Mouse (Mus musculus): ENCODE results near the gene Hecw2. TPM values are rescaled to one million over a fixed set of nuclear protein-coding genes. Genes with fewer than 3 reads are reported as not detected.

Hecw2 gene
- polyA plus RNA-seq, 1 experiment from 2014 or later = 4.8 TPM

- Histone ChIP-seq H3K9ac (replicated peaks; ENCODE audit: low read depth) (no peak overlapping the region), H3K4me1 (ENCODE audit: insufficient read depth, low read depth, low read length) (no peaks in the 10 kb centered on the region), H3K36me3 (ENCODE audit: insufficient read depth, low read length) (no peaks in the 10 kb centered on the region), H3K4me2 (replicated peaks; ENCODE audit: low read depth, low read length) (no peak overlapping the region), H3K4me3 (ENCODE audit: low read depth, low read length) (no peak overlapping the region), H3K27ac (ENCODE audit: low read length) (no peak overlapping the region), H3K27me3 (replicated peaks; ENCODE audit: insufficient read depth, low read length) (no peaks in the 10 kb centered on the region), H3K9me3 (ENCODE audit: low read length) (no peaks in the 10 kb centered on the region)
- TF ChIP-seq EP300 (IDR thresholded peaks at IDR 0.05) (no peak), CTCF (IDR thresholded peaks at IDR 0.05) (no peak)
- DNase-seq (ENCODE audit: low spot score) = no peak
- ATAC-seq = no peak
- 42% methylated on average over 3 of the region's 3 CpGs for WGBS
These were observed 8.6 kb downstream of the Hecw2 start for GRCm38 (mm10) chr1:54186347-54186746.

DNA sequence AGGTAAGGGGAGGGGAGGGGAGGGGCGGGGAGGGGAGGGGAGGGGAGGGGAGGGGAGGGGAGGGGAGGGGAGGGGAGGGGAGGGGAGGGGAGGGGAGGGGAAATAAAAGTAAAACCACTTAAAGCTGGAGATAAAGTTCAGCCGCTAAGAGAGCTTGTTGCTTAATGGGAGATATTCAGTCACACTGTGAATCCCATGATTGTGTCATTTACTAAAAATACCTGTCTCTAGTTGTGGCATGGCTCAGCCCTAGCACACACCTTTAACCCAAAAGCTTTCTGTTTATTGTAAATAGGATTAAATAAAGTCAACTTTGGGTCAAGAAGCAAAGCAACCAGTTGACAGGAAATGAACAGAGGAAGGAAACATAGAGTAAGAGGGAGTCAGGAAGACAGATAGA is 14.3 kb downstream of the Hecw2 start:
- Histone ChIP-seq H3K9me3 (ENCODE audit: low read length) (no peaks in the 10 kb centered on the region), H3K4me2 (replicated peaks; ENCODE audit: low read depth, low read length) (no peak overlapping the region), H3K4me1 (ENCODE audit: insufficient read depth, low read depth, low read length) (no peaks in the 10 kb centered on the region), H3K27ac (ENCODE audit: low read length) (no peak overlapping the region), H3K27me3 (replicated peaks; ENCODE audit: insufficient read depth, low read length) (no peaks in the 10 kb centered on the region), H3K9ac (replicated peaks; ENCODE audit: low read depth) (no peak overlapping the region), H3K36me3 (ENCODE audit: insufficient read depth, low read length) (no peaks in the 10 kb centered on the region), H3K4me3 (ENCODE audit: low read depth, low read length) (no peak overlapping the region)
- WGBS = 16% methylated on average over 1 of the region's 2 CpGs
- ATAC-seq (no peak), DNase-seq (ENCODE audit: low spot score) (no peak)
- no peak for TF ChIP-seq CTCF (IDR thresholded peaks at IDR 0.05)
- TF ChIP-seq EP300 (IDR thresholded peaks at IDR 0.05) = no peak

GRCm38 (mm10) chr1:54179179-54179578 is 15.8 kb downstream of the Hecw2 start:
- WGBS = 86% methylated on average over 7 of the region's 7 CpGs
- no peaks in the 10 kb centered on the region for H3K9me3 ChIP-seq (ENCODE audit: low read length)
- DNase-seq (ENCODE audit: low spot score) (no peak), ATAC-seq (no peak)
- no peaks in the 10 kb centered on the region for H3K4me1 ChIP-seq (ENCODE audit: insufficient read depth, low read depth, low read length)
- TF ChIP-seq CTCF (IDR thresholded peaks at IDR 0.05) = no peak
- no peak for TF ChIP-seq EP300 (IDR thresholded peaks at IDR 0.05)
- no peak overlapping the region for H3K27ac ChIP-seq (ENCODE audit: low read length)
- no peak overlapping the region for H3K4me2 ChIP-seq (replicated peaks; ENCODE audit: low read depth, low read length)
- H3K9ac ChIP-seq (replicated peaks; ENCODE audit: low read depth) = no peak overlapping the region
- no peak overlapping the region for H3K4me3 ChIP-seq (ENCODE audit: low read depth, low read length)
- H3K27me3 ChIP-seq (replicated peaks; ENCODE audit: insufficient read depth, low read length) = no peaks in the 10 kb centered on the region
- no peaks in the 10 kb centered on the region for H3K36me3 ChIP-seq (ENCODE audit: insufficient read depth, low read length)

- no peaks in the 10 kb centered on the region for H3K9me3 ChIP-seq (ENCODE audit: low read length)
- no peak overlapping the region for H3K4me3 ChIP-seq (ENCODE audit: low read depth, low read length)
- H3K27ac ChIP-seq (ENCODE audit: low read length) = no peak overlapping the region
- no peak for TF ChIP-seq CTCF (IDR thresholded peaks at IDR 0.05)
- no peak for TF ChIP-seq EP300 (IDR thresholded peaks at IDR 0.05)
- no peak overlapping the region for H3K4me2 ChIP-seq (replicated peaks; ENCODE audit: low read depth, low read length)
- DNase-seq (ENCODE audit: low spot score) (no peak), ATAC-seq (no peak)
- H3K4me1 ChIP-seq (ENCODE audit: insufficient read depth, low read depth, low read length) = no peaks in the 10 kb centered on the region
- 88% methylated on average over 2 of the region's 2 CpGs for WGBS
- no peaks in the 10 kb centered on the region for H3K27me3 ChIP-seq (replicated peaks; ENCODE audit: insufficient read depth, low read length)
- no peaks in the 10 kb centered on the region for H3K36me3 ChIP-seq (ENCODE audit: insufficient read depth, low read length)
- H3K9ac ChIP-seq (replicated peaks; ENCODE audit: low read depth) = no peak overlapping the region
These were observed 18.4 kb downstream of the Hecw2 start for GRCm38 (mm10) chr1:54176592-54176991.

DNA sequence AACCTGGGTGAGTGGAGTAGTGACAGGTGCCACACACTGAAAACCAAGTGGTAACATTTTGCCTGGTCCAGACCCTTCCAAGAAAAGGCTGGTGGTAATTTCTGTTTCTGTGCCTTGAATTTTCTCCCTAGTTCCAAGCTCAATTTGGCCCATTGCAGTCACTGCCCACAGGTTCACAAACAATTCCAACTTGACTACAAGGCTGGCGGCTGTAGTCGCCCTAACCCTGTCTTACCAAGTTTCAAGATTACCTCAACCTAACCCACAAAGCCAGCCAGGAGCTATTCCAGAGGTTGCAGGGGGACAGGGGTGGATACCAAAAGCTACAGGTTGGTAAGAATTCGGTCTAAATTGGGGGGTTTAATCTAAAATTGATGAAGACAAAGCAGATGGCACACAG is 27.0 kb downstream of the Hecw2 start:
- DNase-seq (ENCODE audit: low spot score) (no peak), ATAC-seq (no peak)
- WGBS = 89% methylated on average over 3 of the region's 3 CpGs

DNA sequence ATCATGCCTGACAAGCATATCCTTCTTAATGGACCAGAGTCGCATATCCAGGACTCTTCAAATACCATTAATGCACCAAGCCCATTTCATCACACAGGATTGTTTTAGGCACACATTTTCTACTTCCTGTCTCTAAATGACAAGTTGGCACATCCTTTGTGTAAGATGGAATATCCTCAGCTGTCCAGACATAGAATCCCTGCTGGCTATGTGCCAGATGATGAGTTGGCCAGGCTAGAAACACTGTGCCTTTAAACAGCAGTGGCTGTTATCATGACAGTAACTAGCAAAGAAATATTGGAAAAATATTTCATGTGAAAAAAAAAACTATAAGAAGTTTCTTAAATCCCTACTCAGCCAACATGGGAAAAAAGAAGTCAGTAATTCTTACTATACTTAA is 35.4 kb downstream of the Hecw2 start:
- Histone ChIP-seq H3K9me3 (ENCODE audit: low read length) (no peaks in the 10 kb centered on the region), H3K36me3 (ENCODE audit: insufficient read depth, low read length) (no peaks in the 10 kb centered on the region), H3K9ac (replicated peaks; ENCODE audit: low read depth) (no peak overlapping the region), H3K4me2 (replicated peaks; ENCODE audit: low read depth, low read length) (no peak overlapping the region), H3K27ac (ENCODE audit: low read length) (no peak overlapping the region), H3K4me1 (ENCODE audit: insufficient read depth, low read depth, low read length) (no peaks in the 10 kb centered on the region), H3K4me3 (ENCODE audit: low read depth, low read length) (no peak overlapping the region), H3K27me3 (replicated peaks; ENCODE audit: insufficient read depth, low read length) (no peaks in the 10 kb centered on the region)
- 30% methylated on average over 1 of the region's 1 CpGs for WGBS
- TF ChIP-seq CTCF (IDR thresholded peaks at IDR 0.05) = no peak
- no peak for TF ChIP-seq EP300 (IDR thresholded peaks at IDR 0.05)
- ATAC-seq = no peak
- DNase-seq (ENCODE audit: low spot score) = peak; percentile 31

More for the DNA sequence above, 27.0 kb downstream of the Hecw2 start:
- Histone ChIP-seq H3K27ac (ENCODE audit: low read length) (no peak overlapping the region), H3K4me1 (ENCODE audit: insufficient read depth, low read depth, low read length) (no peaks in the 10 kb centered on the region), H3K27me3 (replicated peaks; ENCODE audit: insufficient read depth, low read length) (no peaks in the 10 kb centered on the region), H3K4me2 (replicated peaks; ENCODE audit: low read depth, low read length) (no peak overlapping the region), H3K9me3 (ENCODE audit: low read length) (no peaks in the 10 kb centered on the region), H3K4me3 (ENCODE audit: low read depth, low read length) (no peak overlapping the region), H3K36me3 (ENCODE audit: insufficient read depth, low read length) (no peaks in the 10 kb centered on the region), H3K9ac (replicated peaks; ENCODE audit: low read depth) (no peak overlapping the region)
- TF ChIP-seq EP300 (IDR thresholded peaks at IDR 0.05) = no peak
- no peak for TF ChIP-seq CTCF (IDR thresholded peaks at IDR 0.05)

- Histone ChIP-seq H3K36me3 (ENCODE audit: insufficient read depth, low read length) (no peaks in the 10 kb centered on the region), H3K9me3 (ENCODE audit: low read length) (no peaks in the 10 kb centered on the region), H3K9ac (replicated peaks; ENCODE audit: low read depth) (no peak overlapping the region), H3K27ac (ENCODE audit: low read length) (no peak overlapping the region), H3K4me1 (ENCODE audit: insufficient read depth, low read depth, low read length) (no peaks in the 10 kb centered on the region), H3K27me3 (replicated peaks; ENCODE audit: insufficient read depth, low read length) (no peaks in the 10 kb centered on the region), H3K4me2 (replicated peaks; ENCODE audit: low read depth, low read length) (no peak overlapping the region), H3K4me3 (ENCODE audit: low read depth, low read length) (no peak overlapping the region)
- no peak for ATAC-seq
- no peak for TF ChIP-seq EP300 (IDR thresholded peaks at IDR 0.05)
- no peak for TF ChIP-seq CTCF (IDR thresholded peaks at IDR 0.05)
- DNase-seq (ENCODE audit: low spot score) = no peak
- WGBS = 46% methylated on average over 6 of the region's 6 CpGs
These were observed 41.7 kb downstream of the Hecw2 start for GRCm38 (mm10) chr1:54153216-54153786.
